Mouse (Mus musculus) myocyte (in vitro differentiated cells): ENCODE results near the gene Pfdn6.

Experiments used
- CEBPB ChIP-seq: IDR thresholded peaks from 2 replicates; pipeline ENCODE4 v1.6.1; 2011; ENCODE audit warnings: mild to moderate bottlenecking, moderate library complexity; ENCODE audit not compliant: poor library complexity, insufficient read depth, severe bottlenecking
- E2F4 ChIP-seq: IDR thresholded peaks from one replicate; pipeline ENCODE4 v1.6.1; 2011; ENCODE audit warnings: mild to moderate bottlenecking, control low read depth, moderate library complexity; ENCODE audit not compliant: insufficient read depth
- POLR2A ChIP-seq: IDR thresholded peaks from one replicate; pipeline ENCODE4 v1.6.1; 2011; ENCODE audit warnings: low read depth, mild to moderate bottlenecking, control low read depth, moderate library complexity; ENCODE audit not compliant: insufficient read length
- POLR2AphosphoS2 ChIP-seq: IDR thresholded peaks from one replicate; pipeline ENCODE4 v1.6.1; 2011; ENCODE audit warnings: low read depth, control low read depth; ENCODE audit not compliant: insufficient read length
- REST ChIP-seq: IDR thresholded peaks from one replicate; pipeline ENCODE4 v1.6.1; 2011; ENCODE audit warnings: mild to moderate bottlenecking, control low read depth, moderate library complexity; ENCODE audit not compliant: insufficient read depth, insufficient read length
- TCF12 ChIP-seq: IDR thresholded peaks from one replicate; pipeline ENCODE4 v1.6.1; 2011; ENCODE audit warnings: mild to moderate bottlenecking, control low read depth; ENCODE audit not compliant: poor library complexity, insufficient read depth, severe bottlenecking
- USF1 ChIP-seq: IDR thresholded peaks from one replicate; pipeline ENCODE4 v1.6.1; 2011; ENCODE audit warnings: low read depth, mild to moderate bottlenecking, control low read depth, moderate library complexity

GRCm38 (mm10) chr17:33917656-33918292 is 22.4 kb downstream of the Pfdn6 start:
- TF ChIP-seq POLR2A (no peak), E2F4 (no peak), REST (no peak), CEBPB (no peak), POLR2AphosphoS2 (no peak), USF1 (no peak), TCF12 (no peak)
